Mouse (Mus musculus): Measurements from ENCODE around the gene Fbxo39. TPM values are rescaled to one million over a fixed set of nuclear protein-coding genes. Genes with fewer than 3 reads are reported as not detected.

Gene Fbxo39
- polyA plus RNA-seq, 1 experiment from 2014 or later: not detected

DNA sequence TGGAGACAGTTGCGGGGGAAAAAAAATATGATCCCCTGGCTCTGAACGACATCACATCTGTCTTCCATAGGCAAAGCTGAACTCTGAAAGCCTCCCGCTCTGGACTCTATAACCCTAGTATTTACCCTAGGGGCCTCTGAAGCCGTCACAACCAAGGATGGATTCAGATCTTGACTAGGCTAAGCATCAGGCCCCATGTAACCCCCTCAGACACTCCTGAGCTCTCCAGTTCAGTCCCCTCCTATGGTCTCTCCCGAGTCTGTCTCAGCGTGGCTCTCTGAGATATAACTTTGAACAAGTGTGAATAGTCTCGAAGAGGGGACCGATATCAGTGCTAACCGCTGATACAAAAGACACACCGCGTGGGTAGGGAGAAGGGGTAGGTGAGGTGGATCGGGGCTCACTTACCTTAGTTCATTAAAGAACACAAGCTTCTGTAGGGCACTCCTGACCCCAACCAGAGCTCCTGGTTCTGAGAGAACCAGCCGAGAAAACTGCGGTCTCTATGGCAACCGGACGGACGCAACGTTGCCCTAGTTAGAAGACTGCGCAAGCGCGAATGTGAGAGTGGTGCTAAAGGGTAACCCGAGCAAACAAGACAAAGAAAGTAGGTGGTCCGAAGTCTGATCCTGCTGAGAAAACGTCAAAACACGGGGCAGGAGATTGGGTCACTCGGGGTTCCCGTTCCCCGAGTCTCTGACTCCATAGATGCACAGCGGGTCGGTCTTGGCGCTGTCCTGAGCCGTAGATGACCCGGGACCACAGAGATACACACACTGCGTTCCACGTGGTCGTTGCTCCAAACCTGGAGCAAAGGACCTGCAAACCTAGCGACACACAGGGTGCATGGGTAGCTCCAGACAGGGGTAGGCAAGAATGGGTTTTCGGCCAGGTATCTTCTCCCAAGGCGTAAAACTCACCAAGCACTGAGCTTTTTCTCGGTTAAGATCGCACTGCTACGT is 47.4 kb downstream of the Fbxo39 start:
- peak overlapping the region; percentile 40 for H3K4me3 ChIP-seq (ENCODE audit: low read depth, low read length)
- DNase-seq (ENCODE audit: low spot score) (peak; percentile 98), ATAC-seq (replicated peaks; ENCODE audit: insufficient number of reproducible peaks, low FRiP score, low TSS enrichment, low read depth) (peak; percentile 73)
- peak overlapping the region; percentile 66 for H3K4me2 ChIP-seq (ENCODE audit: low read depth, low read length)
- no peaks in the 10 kb centered on the region for H3K36me3 ChIP-seq (replicated peaks; ENCODE audit: control insufficient read depth, insufficient read depth, low read depth, low read length)
- no peaks in the 10 kb centered on the region for H3K9me3 ChIP-seq (replicated peaks; ENCODE audit: control insufficient read depth, low read length)
- no peak overlapping the region for H3K27ac ChIP-seq (replicated peaks; ENCODE audit: low read depth, low read length)
- H3K9ac ChIP-seq (replicated peaks; ENCODE audit: low read length): peak overlapping the region; percentile 73
- H3K4me1 ChIP-seq (ENCODE audit: control insufficient read depth, insufficient read depth, low read length): no peaks in the 10 kb centered on the region
- no peaks in the 10 kb centered on the region for H3K27me3 ChIP-seq (ENCODE audit: control insufficient read depth, insufficient read depth, low read length)
- whole genome bisulfite sequencing: 9% methylated on average over 42 of the region's 42 CpGs

GRCm38 (mm10) chr11:72362347-72362741 is 48.1 kb downstream of the Fbxo39 start, which contains the start of gene Tekt1:
TSS of gene Tekt1 (minus strand) at chr11:72362442.
- 38% methylated on average over 10 of the region's 10 CpGs for WGBS

GRCm38 (mm10) chr11:72363523-72364240 is 49.4 kb downstream of the Fbxo39 start:
- DNase-seq (ENCODE audit: low spot score) (no peak), ATAC-seq (replicated peaks; ENCODE audit: insufficient number of reproducible peaks, low FRiP score, low TSS enrichment, low read depth) (no peak)
- 84% methylated on average over 8 of the region's 8 CpGs for WGBS
- no peaks in the 10 kb centered on the region for H3K36me3 ChIP-seq (replicated peaks; ENCODE audit: control insufficient read depth, insufficient read depth, low read depth, low read length)
- no peak overlapping the region for H3K9ac ChIP-seq (replicated peaks; ENCODE audit: low read length)
- no peaks in the 10 kb centered on the region for H3K9me3 ChIP-seq (replicated peaks; ENCODE audit: control insufficient read depth, low read length)
- H3K4me2 ChIP-seq (ENCODE audit: low read depth, low read length): no peak overlapping the region
- no peak overlapping the region for H3K27ac ChIP-seq (replicated peaks; ENCODE audit: low read depth, low read length)
- H3K27me3 ChIP-seq (ENCODE audit: control insufficient read depth, insufficient read depth, low read length): no peaks in the 10 kb centered on the region
- no peaks in the 10 kb centered on the region for H3K4me1 ChIP-seq (ENCODE audit: control insufficient read depth, insufficient read depth, low read length)
- no peak overlapping the region for H3K4me3 ChIP-seq (ENCODE audit: low read depth, low read length)

More at GRCm38 (mm10) chr11:72362347-72362741, 48.1 kb downstream of the Fbxo39 start, which contains the start of gene Tekt1:
- Histone ChIP-seq H3K4me1 (ENCODE audit: control insufficient read depth, insufficient read depth, low read length) (no peaks in the 10 kb centered on the region), H3K27ac (replicated peaks; ENCODE audit: low read depth, low read length) (no peak within 1 kb of the TSS), H3K36me3 (replicated peaks; ENCODE audit: control insufficient read depth, insufficient read depth, low read depth, low read length) (no peaks in the 10 kb centered on the region), H3K4me3 (ENCODE audit: low read depth, low read length) (peak within 1 kb of the TSS; percentile 40), H3K9ac (replicated peaks; ENCODE audit: low read length) (peak within 1 kb of the TSS; percentile 73), H3K9me3 (replicated peaks; ENCODE audit: control insufficient read depth, low read length) (no peaks in the 10 kb centered on the region), H3K4me2 (ENCODE audit: low read depth, low read length) (peak within 1 kb of the TSS; percentile 66), H3K27me3 (ENCODE audit: control insufficient read depth, insufficient read depth, low read length) (no peaks in the 10 kb centered on the region)
- ATAC-seq (replicated peaks; ENCODE audit: insufficient number of reproducible peaks, low FRiP score, low TSS enrichment, low read depth): no peak
- no peak for DNase-seq (ENCODE audit: low spot score)

DNA sequence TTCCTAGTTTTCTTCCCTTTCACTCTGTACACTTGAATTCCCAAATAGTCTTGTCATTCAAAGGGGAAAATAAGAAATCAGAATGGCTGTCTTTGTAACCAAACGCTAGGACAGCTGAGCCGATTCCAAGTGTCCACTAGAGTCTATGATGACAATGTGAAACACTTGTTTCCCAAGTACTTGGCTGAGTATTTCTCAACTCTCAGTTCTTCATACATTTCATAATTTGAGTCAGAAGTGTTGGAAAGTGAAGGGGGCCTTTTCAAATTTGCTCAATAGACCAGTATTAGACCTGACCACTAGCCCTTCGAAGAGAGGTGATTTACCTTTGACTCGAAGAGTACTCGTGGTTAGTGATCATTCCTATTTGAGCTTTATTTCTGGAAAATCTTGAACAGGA is 50.3 kb downstream of the Fbxo39 start:
- Histone ChIP-seq H3K36me3 (replicated peaks; ENCODE audit: control insufficient read depth, insufficient read depth, low read depth, low read length) (no peaks in the 10 kb centered on the region), H3K4me3 (ENCODE audit: low read depth, low read length) (no peak overlapping the region), H3K27ac (replicated peaks; ENCODE audit: low read depth, low read length) (no peak overlapping the region), H3K4me1 (ENCODE audit: control insufficient read depth, insufficient read depth, low read length) (no peaks in the 10 kb centered on the region), H3K9me3 (replicated peaks; ENCODE audit: control insufficient read depth, low read length) (no peaks in the 10 kb centered on the region), H3K9ac (replicated peaks; ENCODE audit: low read length) (no peak overlapping the region), H3K4me2 (ENCODE audit: low read depth, low read length) (no peak overlapping the region), H3K27me3 (ENCODE audit: control insufficient read depth, insufficient read depth, low read length) (no peaks in the 10 kb centered on the region)
- WGBS: 92% methylated on average over 5 of the region's 5 CpGs
- DNase-seq (ENCODE audit: low spot score) (no peak), ATAC-seq (replicated peaks; ENCODE audit: insufficient number of reproducible peaks, low FRiP score, low TSS enrichment, low read depth) (no peak)

DNA sequence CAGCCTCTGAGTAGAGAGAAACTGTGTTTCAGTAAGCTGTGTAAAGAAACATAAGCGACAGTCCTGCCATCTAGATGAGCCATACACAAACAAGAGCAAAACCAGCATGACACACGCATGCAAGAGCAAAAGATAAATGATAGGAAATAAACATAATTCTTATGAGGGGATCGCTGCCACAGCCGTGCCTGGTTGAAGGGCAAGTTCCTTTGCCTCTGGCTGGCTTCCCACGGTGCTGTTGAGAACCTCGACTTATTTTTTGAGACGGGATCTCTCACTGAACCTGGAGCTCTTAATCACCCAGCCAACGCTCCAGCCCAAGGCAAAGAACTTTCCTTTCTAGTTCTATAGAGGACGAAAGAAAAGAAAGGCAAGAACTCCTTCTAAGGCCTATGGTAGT is 51.9 kb downstream of the Fbxo39 start:
- no peaks in the 10 kb centered on the region for H3K4me1 ChIP-seq (ENCODE audit: control insufficient read depth, insufficient read depth, low read length)
- no peak overlapping the region for H3K4me3 ChIP-seq (ENCODE audit: low read depth, low read length)
- no peaks in the 10 kb centered on the region for H3K36me3 ChIP-seq (replicated peaks; ENCODE audit: control insufficient read depth, insufficient read depth, low read depth, low read length)
- no peaks in the 10 kb centered on the region for H3K9me3 ChIP-seq (replicated peaks; ENCODE audit: control insufficient read depth, low read length)
- ATAC-seq (replicated peaks; ENCODE audit: insufficient number of reproducible peaks, low FRiP score, low TSS enrichment, low read depth) (no peak), DNase-seq (ENCODE audit: low spot score) (no peak)
- no peaks in the 10 kb centered on the region for H3K27me3 ChIP-seq (ENCODE audit: control insufficient read depth, insufficient read depth, low read length)
- WGBS: 85% methylated on average over 9 of the region's 9 CpGs
- H3K4me2 ChIP-seq (ENCODE audit: low read depth, low read length): no peak overlapping the region
- no peak overlapping the region for H3K27ac ChIP-seq (replicated peaks; ENCODE audit: low read depth, low read length)
- no peak overlapping the region for H3K9ac ChIP-seq (replicated peaks; ENCODE audit: low read length)

- H3K4me3 ChIP-seq (ENCODE audit: low read depth, low read length): no peak overlapping the region
- no peaks in the 10 kb centered on the region for H3K4me1 ChIP-seq (ENCODE audit: control insufficient read depth, insufficient read depth, low read length)
- H3K9ac ChIP-seq (replicated peaks; ENCODE audit: low read length): no peak overlapping the region
- no peaks in the 10 kb centered on the region for H3K9me3 ChIP-seq (replicated peaks; ENCODE audit: control insufficient read depth, low read length)
- no peak for DNase-seq (ENCODE audit: low spot score)
- no peak for ATAC-seq (replicated peaks; ENCODE audit: insufficient number of reproducible peaks, low FRiP score, low TSS enrichment, low read depth)
- WGBS: 34% methylated on average over 11 of the region's 11 CpGs
- no peaks in the 10 kb centered on the region for H3K27me3 ChIP-seq (ENCODE audit: control insufficient read depth, insufficient read depth, low read length)
- no peak overlapping the region for H3K4me2 ChIP-seq (ENCODE audit: low read depth, low read length)
- H3K27ac ChIP-seq (replicated peaks; ENCODE audit: low read depth, low read length): no peak overlapping the region; the same call in 1 of the 2 replicates
- no peaks in the 10 kb centered on the region for H3K36me3 ChIP-seq (replicated peaks; ENCODE audit: control insufficient read depth, insufficient read depth, low read depth, low read length)
These were observed 53.9 kb downstream of the Fbxo39 start for GRCm38 (mm10) chr11:72367934-72368674.
